Mouse (Mus musculus): ENCODE results near the gene Pkp4.

DNA sequence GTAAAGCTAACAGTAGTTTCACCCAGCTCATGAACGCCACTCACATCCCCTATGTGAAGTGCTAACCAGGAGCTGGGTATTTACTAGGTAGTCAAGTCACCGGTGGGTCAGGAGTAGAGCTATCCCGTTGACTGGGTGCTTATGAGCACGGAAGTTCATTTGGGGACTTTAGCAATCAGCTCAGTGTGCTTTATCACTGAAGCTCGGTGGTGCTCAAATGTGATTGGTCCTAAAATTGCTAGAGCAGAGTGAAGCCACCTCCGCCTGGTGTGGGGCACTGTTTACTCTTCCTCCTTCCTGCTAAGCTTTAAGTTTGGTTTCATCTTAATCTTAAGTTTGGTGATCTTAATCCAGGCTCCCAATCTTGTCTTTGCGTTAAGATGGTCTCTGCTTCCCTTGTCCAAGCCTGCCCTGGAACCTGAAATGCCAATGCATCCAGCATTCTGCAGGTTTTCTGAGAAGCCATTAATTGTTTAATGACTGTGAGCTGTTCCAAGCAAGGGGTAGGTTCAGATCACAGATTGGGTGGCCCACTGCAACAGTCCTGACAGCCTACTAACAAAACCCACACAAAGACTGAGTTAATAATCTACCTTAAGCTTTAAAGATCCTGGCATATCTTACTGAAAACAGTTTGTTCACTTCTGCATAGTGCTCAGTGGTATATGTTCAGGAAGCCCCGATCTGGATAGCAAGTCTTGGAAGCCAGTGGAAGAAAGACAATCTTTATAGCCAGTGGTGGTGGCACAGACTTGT, 67.0 kb downstream of the Pkp4 start:
- TF ChIP-seq CTCF (IDR thresholded peaks at IDR 0.05 in 2 of 3, conservative IDR thresholded peaks at IDR 0.05 in 1 of 3; ENCODE audit: control insufficient read depth in 1 of 3, insufficient read depth in 1 of 3, low read depth in 2 of 3, low read length in 3 of 3, poor library complexity in 1 of 3, severe bottlenecking in 1 of 3) (no peak), MYB (IDR thresholded peaks at IDR 0.05; ENCODE audit: low read depth, low read length) (no peak), MXI1 (IDR thresholded peaks at IDR 0.05; ENCODE audit: low read depth, low read length) (no peak), ZC3H11A (IDR thresholded peaks at IDR 0.05; ENCODE audit: low read depth, low read length) (no peak), TBP (IDR thresholded peaks at IDR 0.05; ENCODE audit: low read depth, low read length) (no peak), TCF12 (IDR thresholded peaks at IDR 0.05; ENCODE audit: low read depth, low read length) (no peak), POLR2A (IDR thresholded peaks at IDR 0.05; ENCODE audit: control insufficient read depth in 1 of 2, insufficient read depth in 1 of 2, low read depth in 1 of 2, low read length in 2 of 2, poor library complexity in 1 of 2) (no peak), ETS1 (IDR thresholded peaks at IDR 0.05; ENCODE audit: low read depth, low read length) (no peak), MAX (IDR thresholded peaks at IDR 0.05; ENCODE audit: low read length) (no peak)
